ENCODE assay signal across 15 mouse cellular contexts in the genomic region with DNA sequence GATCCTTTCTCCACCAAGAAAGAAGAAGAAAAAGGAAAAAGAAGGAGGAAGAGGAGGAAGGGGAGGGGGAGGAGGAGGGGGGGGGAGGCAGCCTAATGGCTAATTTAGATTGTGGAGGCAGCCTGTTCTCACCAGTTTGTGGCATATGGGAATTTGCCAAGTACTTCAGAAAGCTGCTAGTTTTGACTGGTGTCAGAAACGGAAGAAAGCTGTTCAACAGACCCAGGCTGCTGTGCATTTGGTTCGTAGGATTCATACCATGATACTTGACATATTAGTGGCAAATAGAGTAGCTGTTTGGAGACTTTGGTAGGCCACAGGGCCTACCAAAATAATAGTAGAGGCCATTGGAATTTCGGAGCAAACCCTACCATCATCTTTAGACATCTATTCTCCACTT.
"Had no signal": no experiment of that assay in that cellular context is flagged by ENCODE, and none has a peak within 500 bp of the region (broad histone marks: within the 10 kb centered on the region; RNA-seq: fewer than 3 reads in every experiment).

No protein-coding gene starts in this region.

- DNase-seq: kidney, postnatal 14 days; midbrain, embryonic 14.5 days; right cerebral cortex, adult 18-20 months; right cerebral cortex, postnatal 25 days; thymus, postnatal 4 days had no signal

- H3K4me3 ChIP-seq: kidney, embryonic 15.5 days; layer of hippocampus, adult 2 months; limb, embryonic 12.5 days; lung, embryonic 15.5 days; midbrain, embryonic 10.5 days; myocyte; neural tube, embryonic 15.5 days had no signal

- H3K27ac ChIP-seq: kidney, embryonic 15.5 days; layer of hippocampus, adult 2 months; limb, embryonic 12.5 days; liver, embryonic 14.5 days; lung, embryonic 15.5 days; midbrain, embryonic 10.5 days; neural tube, embryonic 15.5 days; stomach, postnatal 0 days had no signal

- H3K4me1 ChIP-seq: kidney, embryonic 15.5 days; limb, embryonic 12.5 days; lung, embryonic 15.5 days; neural tube, embryonic 15.5 days had no signal

- ATAC-seq: intestine, embryonic 16.5 days had no signal

- H3K27me3 ChIP-seq: kidney, embryonic 15.5 days; limb, embryonic 12.5 days; lung, embryonic 15.5 days; neural tube, embryonic 15.5 days had no signal

- H3K9me3 ChIP-seq: kidney, embryonic 15.5 days; lung, embryonic 15.5 days; neural tube, embryonic 15.5 days had no signal

- H3K36me3 ChIP-seq: kidney, embryonic 15.5 days; limb, embryonic 12.5 days; lung, embryonic 15.5 days; midbrain, embryonic 10.5 days; neural tube, embryonic 15.5 days had no signal

- H3K4me2 ChIP-seq: kidney, embryonic 15.5 days; limb, embryonic 12.5 days; lung, embryonic 15.5 days; neural tube, embryonic 15.5 days had no signal

- H3K9ac ChIP-seq: kidney, embryonic 15.5 days; limb, embryonic 12.5 days; liver, embryonic 14.5 days; lung, embryonic 15.5 days; neural tube, embryonic 15.5 days had no signal
